Mouse (Mus musculus): ENCODE data around the gene Pin1rt1. TPM values are rescaled to one million over a fixed set of nuclear protein-coding genes. Genes with fewer than 3 reads are reported as not detected.

Pin1rt1 gene
- total RNA-seq, 2 experiments from 2014 or later: not detected

GRCm38 (mm10) chr2:104717231-104717735 is 1.1 kb upstream of the Pin1rt1 start:
- ATAC-seq (replicated peaks; ENCODE audit: low FRiP score, poor library complexity, severe bottlenecking): no peak

- ATAC-seq (replicated peaks; ENCODE audit: low FRiP score, poor library complexity, severe bottlenecking): no peak
Measured at GRCm38 (mm10) chr2:104714254-104714691, 1.9 kb downstream of the Pin1rt1 start.

DNA sequence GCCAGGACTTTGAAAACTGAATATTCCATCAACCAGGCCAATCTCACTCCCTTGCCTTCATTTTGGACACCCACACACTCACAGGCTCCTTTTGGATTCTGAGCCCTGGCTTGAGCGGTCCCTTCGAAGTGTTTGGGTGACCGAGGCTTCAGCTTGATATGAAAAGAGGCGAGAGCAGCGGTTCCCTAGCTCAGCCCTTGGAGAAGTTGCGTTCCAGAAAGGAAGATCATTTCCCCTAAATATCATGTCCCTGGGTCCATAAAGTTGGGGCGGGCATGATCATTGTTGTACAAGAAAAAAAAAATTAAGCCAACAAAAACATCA is 3.7 kb downstream of the Pin1rt1 start:
- no peak for ATAC-seq (replicated peaks; ENCODE audit: low FRiP score, poor library complexity, severe bottlenecking)

DNA sequence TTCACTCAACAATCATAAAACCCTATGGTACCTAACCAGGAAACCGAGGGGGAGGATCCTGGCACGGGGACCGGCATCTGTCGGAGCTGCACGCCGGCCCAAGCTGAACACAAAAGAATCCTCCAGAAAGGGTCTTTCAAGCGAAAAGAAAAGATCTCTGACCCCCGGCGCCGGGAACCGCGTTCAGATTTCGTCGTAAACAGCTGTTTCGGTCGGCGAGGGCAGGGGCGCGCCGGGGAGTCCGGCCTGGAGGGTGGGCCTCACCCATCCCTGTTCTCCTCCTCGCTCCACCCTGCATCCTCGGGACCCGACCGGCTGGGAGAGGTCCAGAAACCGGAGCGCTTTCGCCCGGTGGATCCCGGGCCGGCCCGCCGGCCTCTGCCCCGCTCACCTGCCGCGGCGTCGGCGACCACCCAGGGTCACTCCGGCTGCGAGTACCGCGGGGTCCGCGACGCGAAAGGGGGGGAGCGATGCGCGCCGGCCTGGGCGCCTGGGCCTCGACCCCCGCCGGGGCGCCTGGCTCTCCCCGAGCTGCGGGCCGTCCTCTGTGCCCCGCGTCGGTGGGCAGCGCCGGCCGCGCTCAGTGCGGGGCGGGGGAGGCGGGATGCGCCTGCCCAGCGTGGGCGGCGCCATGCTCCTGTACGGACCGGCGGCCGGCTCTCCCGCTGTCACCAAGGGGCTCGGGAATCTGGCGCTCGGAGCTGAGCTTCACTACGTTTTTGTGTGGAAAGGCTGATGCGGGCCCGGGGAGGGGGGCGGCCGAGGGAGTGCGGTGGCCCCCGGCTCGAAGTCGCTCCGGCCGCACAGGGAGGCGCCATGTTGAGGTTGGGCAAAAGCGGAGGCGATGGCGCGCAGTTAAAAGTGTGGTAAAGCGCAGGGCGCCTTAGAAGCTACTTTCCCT is 4.3 kb downstream of the Pin1rt1 start, which contains the start of gene Tcp11l1:
Gene Tcp11l1, minus strand, starts transcription at position 585 of the 901 bp plus-strand sequence.
- no peak for ATAC-seq (replicated peaks; ENCODE audit: low FRiP score, poor library complexity, severe bottlenecking)

GRCm38 (mm10) chr2:104710670-104711370 is 5.4 kb downstream of the Pin1rt1 start:
- no peak for ATAC-seq (replicated peaks; ENCODE audit: low FRiP score, poor library complexity, severe bottlenecking)

DNA sequence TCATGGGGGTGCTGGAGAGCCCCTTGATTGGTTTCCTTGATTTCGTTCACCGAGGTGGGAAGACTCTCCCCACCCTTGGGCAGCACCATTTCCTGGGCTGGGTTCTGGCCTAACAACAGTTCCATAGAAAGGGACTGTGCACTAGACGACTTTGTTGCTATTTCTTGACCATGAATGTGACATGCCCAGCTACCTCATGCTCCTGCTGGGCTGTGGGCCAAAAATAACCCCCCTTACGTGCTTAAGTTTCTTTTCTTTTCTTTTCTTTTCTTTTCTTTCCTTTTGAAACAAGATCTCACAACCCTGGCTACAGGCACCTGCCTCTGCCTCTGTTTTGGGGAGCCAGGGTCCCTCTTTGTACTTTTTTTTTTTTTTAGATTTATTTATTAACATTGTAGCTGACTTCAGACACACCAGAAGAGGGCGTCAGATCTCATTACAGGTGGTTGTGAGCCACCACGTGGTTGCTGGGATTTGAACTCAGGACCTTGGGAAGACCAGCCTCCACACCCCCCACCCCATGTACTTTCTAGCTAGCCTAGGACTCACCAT is 6.3 kb downstream of the Pin1rt1 start:
- ATAC-seq (replicated peaks; ENCODE audit: low FRiP score, poor library complexity, severe bottlenecking): no peak

GRCm38 (mm10) chr2:104704355-104704754 is 11.8 kb downstream of the Pin1rt1 start:
- ATAC-seq (replicated peaks; ENCODE audit: low FRiP score, poor library complexity, severe bottlenecking): no peak

DNA sequence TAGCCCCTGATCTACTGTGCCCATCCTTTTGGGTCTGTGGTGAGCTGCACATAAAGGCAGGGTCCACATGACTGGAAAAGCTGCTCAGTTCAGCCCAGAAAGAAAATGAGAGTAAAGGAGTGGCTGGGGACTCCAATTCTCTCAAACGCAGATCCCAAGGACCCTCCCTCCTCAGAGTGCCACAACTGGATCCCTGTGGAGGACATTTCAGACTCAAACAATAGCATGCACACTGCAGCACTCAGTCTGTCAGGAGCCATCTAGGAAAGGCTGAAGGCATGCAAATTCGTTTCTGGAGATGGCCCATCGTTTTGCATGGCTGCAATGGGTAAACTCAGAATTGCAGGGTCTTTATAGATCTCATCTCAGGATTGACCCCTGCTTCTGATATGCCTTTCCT is 13.0 kb downstream of the Pin1rt1 start:
- no peak for ATAC-seq (replicated peaks; ENCODE audit: low FRiP score, poor library complexity, severe bottlenecking)

DNA sequence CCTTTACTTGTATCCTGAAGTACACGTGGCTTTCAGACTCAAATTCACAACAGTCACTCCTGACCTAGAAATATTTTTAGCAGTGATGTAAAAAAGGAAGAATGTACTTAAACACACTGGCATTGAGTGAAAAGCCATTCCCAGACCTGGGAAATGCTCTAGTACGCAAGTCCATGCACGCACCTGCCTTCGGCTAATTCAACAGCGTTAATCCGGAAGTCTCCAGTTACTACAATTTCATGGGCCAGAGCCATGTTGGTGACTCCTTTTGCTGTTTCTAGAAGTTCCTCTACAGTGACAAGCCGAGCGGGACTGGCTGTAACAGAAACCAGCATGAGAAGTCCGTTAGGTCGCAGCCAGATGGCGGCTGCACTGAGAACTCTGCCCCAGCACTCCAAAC is 16.5 kb downstream of the Pin1rt1 start:
- no peak for ATAC-seq (replicated peaks; ENCODE audit: low FRiP score, poor library complexity, severe bottlenecking)

- ATAC-seq (replicated peaks; ENCODE audit: low FRiP score, poor library complexity, severe bottlenecking): no peak
Measured at GRCm38 (mm10) chr2:104692551-104692950, 23.6 kb downstream of the Pin1rt1 start.

DNA sequence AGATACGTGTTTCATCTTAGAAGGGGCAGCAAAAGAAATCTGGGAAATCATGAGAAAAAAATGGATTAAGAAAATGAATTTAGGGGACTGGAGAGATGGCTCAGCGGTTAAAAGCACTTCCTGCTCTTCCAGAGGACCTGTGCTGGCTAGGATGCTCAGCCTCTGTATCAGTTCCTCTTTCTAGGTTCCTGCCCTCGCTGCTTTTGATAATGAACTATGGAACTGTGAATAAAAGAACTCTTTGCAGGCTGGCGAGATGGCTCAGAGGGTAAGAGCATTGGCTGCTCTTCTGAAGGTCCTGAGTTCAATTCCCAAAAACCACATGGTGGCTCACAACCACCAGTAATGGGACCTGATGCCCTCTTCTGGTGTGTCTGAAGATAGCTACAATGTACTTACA is 25.5 kb downstream of the Pin1rt1 start:
- no peak for ATAC-seq (replicated peaks; ENCODE audit: low FRiP score, poor library complexity, severe bottlenecking)

GRCm38 (mm10) chr2:104688724-104689123 is 27.5 kb downstream of the Pin1rt1 start:
- ATAC-seq (replicated peaks; ENCODE audit: low FRiP score, poor library complexity, severe bottlenecking): no peak

DNA sequence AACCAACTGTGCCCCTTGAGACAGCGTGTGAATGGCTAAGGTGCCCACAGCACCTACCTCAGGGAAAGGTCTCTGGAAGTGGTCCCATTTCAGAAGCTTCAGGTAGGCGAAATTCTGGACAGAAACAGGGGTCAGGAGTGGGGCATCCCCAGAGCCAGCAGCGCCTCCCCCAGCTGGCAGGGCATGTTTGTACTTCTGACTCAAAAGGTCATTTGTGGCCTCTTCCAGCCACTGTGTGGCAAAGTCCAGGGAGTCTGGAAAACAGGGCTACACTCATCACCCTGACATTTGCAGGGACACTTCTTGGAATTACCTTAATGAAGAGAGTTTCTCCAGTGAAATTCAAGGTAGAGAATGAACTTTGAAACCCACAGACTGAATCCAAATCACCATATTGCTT is 27.9 kb downstream of the Pin1rt1 start:
- no peak for ATAC-seq (replicated peaks; ENCODE audit: low FRiP score, poor library complexity, severe bottlenecking)

DNA sequence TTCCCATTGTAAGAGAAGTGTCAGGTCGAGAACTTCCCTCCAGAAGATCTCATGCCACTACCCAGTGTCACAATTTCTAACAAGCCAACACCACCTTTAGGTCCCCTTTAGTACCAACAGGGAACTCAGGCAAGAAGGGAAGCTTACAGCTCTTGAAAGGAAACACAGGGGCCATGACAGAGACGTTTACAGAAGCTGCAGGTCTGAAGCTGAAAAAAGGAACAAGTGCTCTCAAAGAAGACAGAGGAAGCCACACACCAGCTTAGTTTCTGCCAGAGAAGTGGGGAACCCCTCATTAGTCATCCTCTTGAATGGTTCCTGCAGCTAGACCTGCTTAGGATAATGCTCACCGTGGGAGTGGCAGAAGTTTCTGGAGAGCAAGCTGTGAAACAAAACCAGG is 28.9 kb downstream of the Pin1rt1 start:
- no peak for ATAC-seq (replicated peaks; ENCODE audit: low FRiP score, poor library complexity, severe bottlenecking)

GRCm38 (mm10) chr2:104685418-104685817 is 30.8 kb downstream of the Pin1rt1 start:
- peak; percentile 73 for ATAC-seq (replicated peaks; ENCODE audit: low FRiP score, poor library complexity, severe bottlenecking)

- ATAC-seq (replicated peaks; ENCODE audit: low FRiP score, poor library complexity, severe bottlenecking): no peak
Measured at GRCm38 (mm10) chr2:104684771-104685170, 31.4 kb downstream of the Pin1rt1 start.

DNA sequence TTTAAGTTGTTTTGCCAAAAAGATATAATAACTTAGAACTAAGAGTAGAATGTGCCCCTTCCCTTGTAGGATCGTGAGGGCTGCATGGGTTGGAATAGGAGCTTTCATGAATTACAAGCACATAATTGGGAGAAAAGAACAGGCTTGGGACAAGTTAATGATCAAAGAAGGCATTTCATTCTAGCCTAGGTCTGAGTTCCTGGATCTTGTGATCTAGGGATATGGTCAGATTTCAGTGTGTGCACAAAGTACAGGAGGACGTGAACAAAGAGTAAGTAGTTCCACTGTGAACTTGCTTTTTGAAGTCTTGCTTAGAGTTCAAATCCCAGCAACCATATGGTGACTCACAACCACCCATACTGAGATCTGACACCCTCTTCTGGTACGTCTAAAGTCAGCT is 38.9 kb downstream of the Pin1rt1 start:
- ATAC-seq (replicated peaks; ENCODE audit: low FRiP score, poor library complexity, severe bottlenecking): no peak

DNA sequence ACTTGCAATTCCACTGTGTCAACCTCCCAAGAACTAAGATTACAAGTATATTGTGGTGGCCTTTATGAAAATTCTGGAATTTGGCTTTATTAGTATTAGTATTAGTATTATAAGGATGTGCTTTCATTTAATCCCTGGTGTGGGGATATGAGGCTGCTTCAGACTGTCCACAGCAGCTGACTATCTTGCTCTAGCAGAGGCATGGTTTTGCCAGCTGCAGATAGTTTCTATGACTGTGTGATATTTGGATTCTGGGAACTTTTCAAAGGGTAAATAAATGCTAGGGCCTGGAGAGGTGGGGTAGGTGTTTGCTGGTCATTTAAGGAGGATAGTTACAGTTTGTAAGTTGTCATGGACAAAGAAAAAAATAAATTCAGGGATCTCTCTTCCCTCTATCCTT is 44.5 kb downstream of the Pin1rt1 start:
- ATAC-seq (replicated peaks; ENCODE audit: low FRiP score, poor library complexity, severe bottlenecking): no peak

DNA sequence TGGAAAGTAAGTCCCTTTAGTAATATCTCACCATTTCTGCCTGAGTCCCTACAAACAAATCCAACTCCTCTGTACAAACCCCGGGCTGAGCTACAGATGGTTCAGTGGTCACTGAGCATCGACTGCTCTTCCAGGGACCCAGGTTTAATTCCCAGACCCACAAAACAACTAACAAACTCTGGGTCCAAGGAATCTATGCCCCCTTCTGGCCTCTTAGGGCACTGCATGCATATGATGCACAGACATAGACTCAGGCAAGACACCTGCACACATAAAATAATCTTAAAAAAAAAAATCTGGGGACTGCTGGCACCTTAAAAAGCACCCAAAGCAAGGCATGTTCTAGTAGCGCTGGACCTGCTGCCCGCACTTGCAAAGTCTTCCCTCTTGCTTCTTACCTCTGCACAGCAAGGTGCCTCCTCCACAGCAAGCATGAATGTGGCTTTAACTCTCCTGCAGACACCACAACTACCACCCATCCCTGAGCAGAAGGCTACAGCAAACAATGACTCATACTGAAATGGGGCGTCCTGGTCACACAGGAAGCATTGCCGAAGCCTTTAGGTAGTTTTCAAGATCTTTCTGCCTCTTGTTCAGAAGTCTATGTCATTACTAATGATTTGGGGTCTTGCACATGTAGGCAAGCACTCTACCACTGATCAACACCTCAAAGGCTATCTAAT is 46.9 kb downstream of the Pin1rt1 start:
- no peak for ATAC-seq (replicated peaks; ENCODE audit: low FRiP score, poor library complexity, severe bottlenecking)
